In the genomic region with DNA sequence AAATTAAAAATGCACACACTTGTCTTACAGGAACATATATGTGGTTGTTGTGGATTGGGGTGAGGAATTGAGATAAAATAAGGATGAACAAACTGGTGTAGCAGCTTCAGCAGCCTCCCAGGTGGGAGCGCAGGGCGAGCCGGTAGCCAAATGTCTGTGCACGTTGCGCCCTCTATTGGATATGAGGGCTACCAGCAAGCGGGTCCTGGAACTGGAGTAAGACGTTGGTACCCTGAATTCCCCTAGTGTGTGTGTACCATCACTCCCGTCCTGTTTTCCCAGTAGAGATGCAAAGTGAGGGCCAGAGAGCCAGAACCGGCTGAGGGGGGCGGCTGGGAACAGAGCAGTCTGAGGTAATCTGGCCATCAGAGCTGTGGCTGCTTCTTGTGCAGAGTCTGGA, we compare ENCODE assay signal across 8 mouse cellular contexts. TPM values are rescaled to one million over a fixed set of nuclear protein-coding genes. Genes with fewer than 3 reads are reported as not detected.
DNase-seq lines count a peak whose midpoint lies in the region; ATAC-seq and TF ChIP-seq lines count a peak whose summit lies in the region.

No protein-coding gene starts in this region.

- no peaks in the 10 kb centered on the region for H3K9me3 ChIP-seq in limb, embryonic 13.5 days

- no peak overlapping the region for H3K4me2 ChIP-seq in limb, embryonic 13.5 days (replicated peaks)

- no peak overlapping the region for H3K4me3 ChIP-seq in kidney, adult 2 months (ENCODE audit: insufficient read depth, low read depth, low read length)
- H3K4me3 ChIP-seq in limb, embryonic 13.5 days: no peak overlapping the region

- TF ChIP-seq POLR2A in kidney, adult 2 months (IDR thresholded peaks at IDR 0.05; ENCODE audit: low read depth, low read length): no peak

- no peaks in the 10 kb centered on the region for H3K4me1 ChIP-seq in kidney, adult 2 months (ENCODE audit: control insufficient read depth, insufficient read depth, low read length)
- H3K4me1 ChIP-seq in limb, embryonic 13.5 days: peaks cover 4% of the 10 kb centered on the region

- 4% methylated on average over 10 of the region's 10 CpGs for WGBS in kidney, adult 2 months
- 9% methylated on average over 10 of the region's 10 CpGs for WGBS in limb, embryonic 13.5 days

- peak; percentile 63 for ATAC-seq in CD4-positive, CD25-positive, alpha-beta regulatory T cell, adult 4 months
- peak; percentile 49; the same call in 1 of the 2 replicates for ATAC-seq in cerebellum, adult (ENCODE audit: insufficient number of reproducible peaks, low FRiP score, low TSS enrichment)
- ATAC-seq in limb, embryonic 13.5 days (ENCODE audit: low FRiP score, low read depth): 0 out of 2 replicates have a peak, but pooled peaks have one; percentile 51
- ATAC-seq in monocyte, adult 5-6 weeks (replicated peaks; ENCODE audit: insufficient number of reproducible peaks, low FRiP score, low TSS enrichment, poor library complexity, severe bottlenecking): peak; percentile 78; the same call in 1 of the 2 replicates

- no peak overlapping the region for H3K27ac ChIP-seq in kidney, adult 2 months (ENCODE audit: insufficient read depth, low read depth, low read length)
- no peak overlapping the region for H3K27ac ChIP-seq in limb, embryonic 13.5 days

- no peaks in the 10 kb centered on the region for H3K27me3 ChIP-seq in kidney, adult 2 months (replicated peaks; ENCODE audit: control insufficient read depth, insufficient read depth, low read length)
- H3K27me3 ChIP-seq in limb, embryonic 13.5 days: no peaks in the 10 kb centered on the region

- peak; percentile 97 for TF ChIP-seq CTCF in kidney, adult 2 months (conservative IDR thresholded peaks at IDR 0.05; ENCODE audit: insufficient read depth, insufficient read length, low read depth, low read length)

- H3K36me3 ChIP-seq in kidney, adult 2 months (ENCODE audit: control insufficient read depth, insufficient read depth, low read length): no peaks in the 10 kb centered on the region
- H3K36me3 ChIP-seq in limb, embryonic 13.5 days: no peaks in the 10 kb centered on the region

- H3K9ac ChIP-seq in limb, embryonic 13.5 days: no peak overlapping the region

- peak; percentile 39 for DNase-seq in 3134 (ENCODE audit: extremely low read depth, insufficient read length, low spot score)
- peak; percentile 59 for DNase-seq in forelimb bud, embryonic 11.5 days (ENCODE audit: low read depth, low spot score)
- peak; percentile 77 for DNase-seq in kidney, adult 2 months
- DNase-seq in thymus, postnatal 10 days (ENCODE audit: low spot score in 2 of 2): peak; percentile 60 to 77

RNA-seq across cellular contexts. Expression of gene 1600014C23Rik, which starts 15.3 kb away (rescaled TPM):
- polyA plus RNA-seq in CD4-positive, CD25-positive, alpha-beta regulatory T cell, adult 4 months (2017; shearing (Covaris generic)): not detected
- not detected in 2 replicates for polyA plus RNA-seq in kidney, adult 2 months (2012; rRNA removed)
- not detected in 2 replicates for polyA plus RNA-seq in limb, embryonic 13.5 days (2015; fragmentation: Nextera tagmentation; extraction: Ambion mirVana)
- not detected in 3 replicates for total RNA-seq in monocyte, adult 5-6 weeks (2017)

RNA-seq across cellular contexts. Expression of gene Tmem63b, which starts 31.6 kb away (rescaled TPM):
- 1 to 10 TPM; 3.8 to 4.8 TPM for polyA plus RNA-seq in CD4-positive, CD25-positive, alpha-beta regulatory T cell, adult 4 months (2017; shearing (Covaris generic))
- polyA plus RNA-seq in kidney, adult 2 months (2012; rRNA removed): 77.9 and 90.1 TPM in 2 replicates
- 33.1 and 36.7 TPM in 2 replicates for polyA plus RNA-seq in limb, embryonic 13.5 days (2015; fragmentation: Nextera tagmentation; extraction: Ambion mirVana)
- total RNA-seq in monocyte, adult 5-6 weeks (2017): 17.1 to 29.0 TPM (median 19.7 TPM) in 3 replicates

RNA-seq across cellular contexts. Expression of gene Mrpl14, which starts 32.2 kb away (rescaled TPM):
- polyA plus RNA-seq in CD4-positive, CD25-positive, alpha-beta regulatory T cell, adult 4 months (2017; shearing (Covaris generic)): 10 to 100 TPM; 91.5 to 92.9 TPM
- 168 and 199 TPM in 2 replicates for polyA plus RNA-seq in kidney, adult 2 months (2012; rRNA removed)
- polyA plus RNA-seq in limb, embryonic 13.5 days (2015; fragmentation: Nextera tagmentation; extraction: Ambion mirVana): 136 and 140 TPM in 2 replicates
- total RNA-seq in monocyte, adult 5-6 weeks (2017): 7.8 to 26.8 TPM (median 18.1 TPM) in 3 replicates

RNA-seq across cellular contexts. Expression of gene Capn11, which starts 59.2 kb away (rescaled TPM):
- polyA plus RNA-seq in CD4-positive, CD25-positive, alpha-beta regulatory T cell, adult 4 months (2017; shearing (Covaris generic)): 1 to 10 TPM; 1.9 to 2.4 TPM
- polyA plus RNA-seq in kidney, adult 2 months (2012; rRNA removed): 0.04 and 0.16 TPM in 2 replicates
- 0.26 and 0.42 TPM in 2 replicates for polyA plus RNA-seq in limb, embryonic 13.5 days (2015; fragmentation: Nextera tagmentation; extraction: Ambion mirVana)
- total RNA-seq in monocyte, adult 5-6 weeks (2017): 0.68 TPM in 1 of 3 replicates, not detected in the others
